Mouse (Mus musculus) urinary bladder, postnatal 25 days (tissue): ENCODE data around the gene Pax9.

Experiments used
- DNase-seq: peaks from one replicate; pipeline ENCODE4 v3.0.0; 2022; ENCODE audit warnings: low spot score

Pax9 gene

DNA sequence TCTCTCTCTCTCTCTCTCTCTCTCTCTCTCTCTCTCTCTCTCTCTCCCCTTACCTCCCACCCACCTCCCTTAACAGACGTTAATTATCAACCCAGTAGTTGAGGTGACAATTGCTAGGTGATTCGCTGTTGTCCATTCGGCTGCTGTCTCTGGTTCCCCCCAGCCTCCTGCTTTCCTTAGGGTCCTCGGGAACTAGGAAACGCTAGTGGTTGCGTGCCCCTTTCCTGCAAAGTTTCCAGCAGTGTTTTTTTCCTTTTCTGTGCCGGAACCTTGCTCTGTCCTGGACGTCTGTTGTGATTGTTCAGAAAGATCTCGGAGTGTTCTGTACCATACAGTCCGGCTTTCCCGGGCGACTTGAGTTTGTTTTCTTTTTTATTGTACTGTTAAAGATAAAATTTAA, 6.2 kb downstream of the Pax9 start:
- DNase-seq: no peak

DNA sequence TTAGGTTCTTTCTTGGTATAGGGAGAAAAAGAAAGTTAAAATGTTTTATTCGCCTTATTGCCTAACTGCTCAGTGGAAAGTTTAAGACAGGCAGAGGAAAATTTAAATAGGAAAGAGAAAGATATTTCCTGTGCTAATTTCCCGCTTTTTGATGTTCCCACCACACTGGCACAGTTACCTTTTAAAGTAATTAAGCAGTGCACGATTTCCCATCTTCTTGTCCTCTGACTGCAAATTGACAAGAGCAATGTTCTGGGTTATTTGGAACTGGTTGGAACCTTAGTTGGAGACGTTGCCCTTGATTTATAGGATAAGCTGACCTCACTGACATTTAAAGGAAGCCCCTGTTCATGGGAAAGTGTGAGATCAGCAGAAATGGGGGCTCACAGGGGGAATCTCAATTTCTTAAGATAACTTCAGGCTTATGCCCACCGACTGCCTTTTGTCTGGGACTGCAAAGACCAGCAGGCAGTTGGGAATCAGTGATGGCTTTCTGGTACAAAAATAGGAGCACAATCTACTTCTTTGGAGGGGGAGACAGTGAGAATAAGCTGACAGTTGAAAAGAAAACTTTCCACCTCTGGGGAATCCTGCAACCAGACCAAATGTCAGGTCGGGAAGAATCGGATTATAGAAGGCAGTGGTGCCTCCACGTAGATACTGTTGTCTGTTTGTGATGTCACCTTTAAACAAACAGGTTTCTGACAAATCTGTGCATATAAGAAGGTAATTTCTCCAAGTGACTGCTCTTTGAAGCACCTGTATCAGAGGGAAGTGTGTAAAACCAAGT, 6.8 kb downstream of the Pax9 start:
- no peak for DNase-seq

DNA sequence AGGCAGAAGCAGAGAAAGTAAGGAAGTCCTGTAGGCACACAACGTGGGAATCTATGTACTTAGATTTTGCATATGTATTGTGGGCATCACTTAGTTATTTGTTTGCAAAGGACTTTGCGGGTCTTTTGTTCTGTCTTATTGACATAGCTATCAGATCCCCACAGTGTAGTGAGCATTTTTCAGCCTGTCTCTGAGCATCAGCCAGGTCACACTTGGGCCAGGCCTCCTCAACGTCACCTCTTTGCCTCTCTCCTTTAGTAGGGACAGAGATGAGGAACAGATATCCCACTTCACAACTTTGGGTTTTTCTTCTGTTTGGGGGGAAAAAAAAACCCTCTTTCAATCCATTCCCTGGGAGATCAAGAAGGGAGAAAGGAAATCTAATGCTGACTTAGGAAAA, 7.8 kb downstream of the Pax9 start:
- no peak for DNase-seq

DNA sequence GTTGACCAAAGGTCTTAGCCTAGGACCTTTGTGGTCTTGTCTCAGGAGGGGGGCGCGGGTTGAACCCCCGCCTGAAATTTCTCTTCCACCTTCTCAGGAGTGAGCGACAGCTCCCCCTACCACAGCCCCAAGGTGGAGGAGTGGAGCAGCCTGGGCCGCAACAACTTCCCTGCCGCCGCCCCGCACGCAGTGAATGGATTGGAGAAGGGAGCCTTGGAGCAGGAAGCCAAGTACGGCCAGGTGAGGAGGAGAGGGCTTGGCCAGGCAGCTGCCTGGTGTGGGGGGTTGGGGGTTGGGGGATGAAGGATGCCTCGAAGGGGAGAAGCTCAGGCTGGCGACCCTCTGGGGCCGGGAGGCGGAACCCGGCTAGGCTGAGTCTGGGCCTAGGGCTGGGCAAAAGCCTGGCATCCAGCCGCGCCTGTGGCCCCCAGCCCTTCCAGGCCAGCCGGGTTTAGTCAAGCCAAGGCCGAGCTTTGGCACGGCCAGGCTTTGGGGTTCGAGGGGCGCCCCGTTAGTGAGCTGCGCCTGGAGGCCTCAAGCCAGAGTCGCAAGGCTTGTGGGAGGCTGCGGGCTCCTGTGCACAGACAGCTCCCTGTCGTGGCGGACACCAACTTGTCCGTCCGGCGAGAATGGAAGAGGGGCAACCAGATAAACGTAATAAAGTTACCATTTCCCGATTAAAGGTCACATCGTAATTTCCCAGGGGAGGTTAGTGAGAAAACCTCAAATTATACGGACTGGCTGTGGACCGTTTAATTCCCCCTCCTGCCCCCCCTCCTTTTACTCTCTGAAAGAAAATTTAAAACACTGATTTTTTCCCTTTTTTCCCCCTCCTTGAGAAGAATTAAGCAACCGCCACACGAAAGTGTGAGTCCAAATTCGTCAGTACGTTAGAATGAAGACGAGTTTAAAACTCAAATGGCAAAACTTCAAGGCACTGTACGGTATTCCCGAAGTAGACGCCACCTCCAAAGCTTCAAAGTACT, 8.6 kb downstream of the Pax9 start:
- no peak for DNase-seq

DNA sequence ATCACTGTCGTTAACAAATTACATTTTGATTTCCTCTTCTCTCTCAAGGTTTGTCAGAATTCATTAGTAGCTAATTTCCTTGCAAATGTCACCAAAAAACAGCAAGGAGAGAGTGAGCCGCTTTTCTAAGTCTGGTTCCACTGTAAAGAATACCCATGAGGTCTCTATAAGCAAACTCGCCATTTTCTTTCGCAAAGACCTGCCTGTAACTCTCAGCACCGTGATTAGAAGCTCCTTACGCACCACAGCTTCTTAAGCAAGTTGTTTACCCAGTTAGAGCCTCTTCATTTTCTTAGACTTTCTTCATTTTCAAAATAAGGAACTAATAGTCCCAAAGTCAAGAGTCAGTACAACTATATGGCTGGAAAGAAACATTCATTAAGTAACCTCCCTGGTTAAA, 9.4 kb downstream of the Pax9 start:
- no peak for DNase-seq

DNA sequence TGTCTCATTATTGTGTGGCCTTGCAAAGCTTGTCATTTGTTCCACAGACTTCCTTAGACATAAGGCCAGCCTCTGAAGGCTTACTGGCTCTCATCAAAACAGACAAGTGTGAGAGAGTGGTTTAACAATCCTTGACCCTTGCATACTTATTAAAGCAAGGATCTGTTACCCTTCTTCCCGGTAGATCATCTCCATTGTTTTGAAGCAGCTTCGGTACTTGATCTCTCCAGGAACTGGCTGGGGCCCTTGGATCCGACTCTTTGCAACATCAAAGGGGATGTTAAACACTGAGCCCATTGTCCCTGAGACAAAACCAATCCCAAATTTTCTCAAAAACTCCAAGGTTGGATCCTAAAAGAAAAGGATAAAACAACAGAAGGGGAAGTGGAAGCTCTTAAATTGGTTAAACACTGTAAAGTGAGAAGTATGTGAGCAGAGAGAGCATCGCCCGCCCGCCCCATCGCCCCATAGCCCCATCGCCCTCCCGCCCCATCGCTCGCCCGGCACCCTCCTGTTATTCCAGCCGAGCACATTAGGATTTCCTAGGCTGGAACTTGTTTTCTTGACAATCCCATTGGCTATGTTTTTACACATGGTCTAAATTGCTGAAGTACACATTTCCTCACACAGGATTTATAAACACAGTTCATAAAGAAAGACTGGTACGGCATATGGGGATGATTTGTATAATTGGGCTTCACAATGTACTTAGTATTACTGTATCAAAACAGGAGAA, 26.6 kb downstream of the Pax9 start:
- DNase-seq: no peak

DNA sequence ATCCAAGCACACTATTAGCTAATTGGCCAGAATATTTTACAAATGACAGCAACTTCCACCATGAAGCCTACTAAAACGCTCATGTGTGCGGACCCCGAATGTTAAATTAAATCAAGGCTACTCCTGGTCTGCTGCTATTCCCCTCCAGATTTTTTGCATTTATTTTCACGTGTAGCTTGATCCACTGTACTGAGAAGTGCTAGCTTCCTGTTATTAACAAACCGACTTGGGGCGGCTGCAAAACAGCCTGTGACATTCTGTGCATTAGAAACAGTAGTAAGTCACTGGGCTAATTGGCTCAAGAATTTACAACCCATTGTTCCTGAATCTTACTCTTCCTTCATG, 27.1 kb downstream of the Pax9 start:
- no peak for DNase-seq

DNA sequence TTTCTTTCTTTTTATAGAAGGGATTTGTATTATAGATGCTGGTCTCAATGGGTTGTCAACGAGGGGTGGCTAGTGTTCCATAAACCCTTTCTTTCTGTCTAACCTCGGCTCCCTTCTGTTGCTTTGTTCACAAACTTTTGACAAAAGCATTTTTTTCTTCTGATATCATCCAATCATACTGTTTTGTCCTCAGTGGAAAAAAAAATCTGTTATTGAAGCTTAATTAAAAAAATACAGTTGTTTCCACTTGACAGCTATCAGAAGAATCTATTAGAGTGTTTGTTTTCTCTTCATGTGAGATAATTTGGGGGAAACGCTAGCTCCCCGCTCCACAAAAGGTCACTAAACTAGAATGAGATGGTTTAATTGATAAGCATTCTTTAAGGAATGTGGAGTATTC, 36.1 kb downstream of the Pax9 start:
- no peak for DNase-seq

DNA sequence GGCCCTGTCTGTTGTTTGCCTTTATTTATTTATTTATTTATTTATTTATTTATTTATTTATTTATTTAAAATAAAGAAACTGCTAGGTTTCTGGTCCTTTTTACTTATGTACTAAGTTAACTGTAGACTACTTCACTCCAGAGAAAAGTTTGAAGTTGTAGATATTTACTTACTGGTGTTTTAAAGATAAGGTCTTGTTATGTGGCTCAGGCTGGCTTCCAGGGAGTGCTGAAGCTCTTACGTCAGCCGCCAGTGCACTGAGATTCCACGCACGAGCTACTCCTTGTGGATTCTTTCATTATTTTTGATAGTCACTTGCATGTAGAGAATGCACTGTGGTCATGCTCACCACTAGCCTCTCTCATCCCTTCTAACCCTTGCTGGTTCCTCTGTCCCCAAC, 45.5 kb downstream of the Pax9 start:
- DNase-seq: no peak
